Mouse (Mus musculus) ES-Bruce4 (cell line): ENCODE measurements at regions not wholly inside any gene's neighbourhood (a gene's known extent, or its start where the extent isn't known, plus 50 kb on each side); places are given as distances from the start of the nearest gene placed in this dataset.

ENCODE experiments used
- CTCF ChIP-seq: IDR thresholded peaks from one replicate; pipeline ENCODE4 v1.8.1; 2011; ENCODE audit warnings: low read depth, low read length
- EP300 ChIP-seq: IDR thresholded peaks from 2 replicates; pipeline ENCODE4 v1.6.1; 2011; ENCODE audit warnings: low read depth, low read length; ENCODE audit not compliant: insufficient read depth

DNA sequence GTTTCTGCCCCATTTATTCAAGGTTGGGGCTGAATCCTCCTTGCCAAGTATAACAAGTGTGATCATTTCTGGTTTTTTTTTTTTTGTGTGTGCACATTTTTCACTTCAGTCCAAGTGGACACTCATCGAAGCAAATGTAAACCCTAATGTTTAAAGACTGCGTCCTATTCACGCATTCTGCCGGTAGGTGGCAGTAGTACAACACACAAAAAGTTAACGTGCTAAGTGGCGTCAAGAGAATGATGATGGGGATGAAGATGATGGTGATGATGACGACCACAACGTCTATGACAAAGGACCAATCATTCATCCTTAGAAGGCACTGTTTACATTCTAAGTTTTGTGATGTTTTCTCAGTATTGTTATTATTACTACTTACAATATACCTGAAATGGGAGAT lies 164.3 kb upstream of the Sel1l start:
- no peak for TF ChIP-seq EP300
- TF ChIP-seq CTCF: no peak
